Mouse (Mus musculus): ENCODE data around the gene Cntfr. TPM values are rescaled to one million over a fixed set of nuclear protein-coding genes. Genes with fewer than 3 reads are reported as not detected.

Gene Cntfr
- polyA plus RNA-seq, 1 experiment, result 3.0 TPM

- 26% methylated on average over 6 of the region's 6 CpGs for WGBS
- DNase-seq, result no peak
- Histone ChIP-seq H3K36me3 (ENCODE audit: control insufficient read depth, insufficient read depth, low read length) (no peaks in the 10 kb centered on the region), H3K27me3 (ENCODE audit: control insufficient read depth, insufficient read depth, low read length) (no peaks in the 10 kb centered on the region; the same call in 1 of the 2 replicates), H3K4me1 (replicated peaks; ENCODE audit: control insufficient read depth, insufficient read depth, low read length) (no peaks in the 10 kb centered on the region), H3K27ac (ENCODE audit: control insufficient read depth, insufficient read depth, low read length) (no peak overlapping the region), H3K4me3 (ENCODE audit: control insufficient read depth, insufficient read depth, low read length) (no peak overlapping the region)
- TF ChIP-seq CTCF (IDR thresholded peaks at IDR 0.05; ENCODE audit: borderline replicate concordance, control insufficient read depth, extremely low read depth, insufficient read depth, low read length, poor library complexity), result no peak
- no peak for TF ChIP-seq POLR2A (IDR thresholded peaks at IDR 0.05; ENCODE audit: control insufficient read depth, extremely low read depth, insufficient read depth, low read length, poor library complexity)
Observed at GRCm38 (mm10) chr4:41682789-41683188, 14.1 kb downstream of the Cntfr start.

GRCm38 (mm10) chr4:41681947-41682346, 14.9 kb downstream of the Cntfr start:
- no peak for DNase-seq
- Histone ChIP-seq H3K27ac (ENCODE audit: control insufficient read depth, insufficient read depth, low read length) (no peak overlapping the region), H3K36me3 (ENCODE audit: control insufficient read depth, insufficient read depth, low read length) (no peaks in the 10 kb centered on the region), H3K4me3 (ENCODE audit: control insufficient read depth, insufficient read depth, low read length) (no peak overlapping the region), H3K4me1 (replicated peaks; ENCODE audit: control insufficient read depth, insufficient read depth, low read length) (no peaks in the 10 kb centered on the region), H3K27me3 (ENCODE audit: control insufficient read depth, insufficient read depth, low read length) (no peaks in the 10 kb centered on the region; the same call in 1 of the 2 replicates)
- TF ChIP-seq POLR2A (IDR thresholded peaks at IDR 0.05; ENCODE audit: control insufficient read depth, extremely low read depth, insufficient read depth, low read length, poor library complexity), result no peak
- no peak for TF ChIP-seq CTCF (IDR thresholded peaks at IDR 0.05; ENCODE audit: borderline replicate concordance, control insufficient read depth, extremely low read depth, insufficient read depth, low read length, poor library complexity)
- WGBS, result 77% methylated on average over 10 of the region's 10 CpGs

GRCm38 (mm10) chr4:41681176-41681575, 15.7 kb downstream of the Cntfr start:
- Histone ChIP-seq H3K4me1 (replicated peaks; ENCODE audit: control insufficient read depth, insufficient read depth, low read length) (no peaks in the 10 kb centered on the region), H3K4me3 (ENCODE audit: control insufficient read depth, insufficient read depth, low read length) (no peak overlapping the region), H3K27me3 (ENCODE audit: control insufficient read depth, insufficient read depth, low read length) (no peaks in the 10 kb centered on the region; the same call in 1 of the 2 replicates), H3K27ac (ENCODE audit: control insufficient read depth, insufficient read depth, low read length) (no peak overlapping the region), H3K36me3 (ENCODE audit: control insufficient read depth, insufficient read depth, low read length) (no peaks in the 10 kb centered on the region)
- DNase-seq, result no peak
- TF ChIP-seq POLR2A (IDR thresholded peaks at IDR 0.05; ENCODE audit: control insufficient read depth, extremely low read depth, insufficient read depth, low read length, poor library complexity) (no peak), CTCF (IDR thresholded peaks at IDR 0.05; ENCODE audit: borderline replicate concordance, control insufficient read depth, extremely low read depth, insufficient read depth, low read length, poor library complexity) (no peak)
- 38% methylated on average over 4 of the region's 4 CpGs for WGBS

- no peak overlapping the region for H3K27ac ChIP-seq (ENCODE audit: control insufficient read depth, insufficient read depth, low read length)
- no peaks in the 10 kb centered on the region; the same call in 1 of the 2 replicates for H3K27me3 ChIP-seq (ENCODE audit: control insufficient read depth, insufficient read depth, low read length)
- H3K4me3 ChIP-seq (ENCODE audit: control insufficient read depth, insufficient read depth, low read length), result no peak overlapping the region
- no peaks in the 10 kb centered on the region for H3K4me1 ChIP-seq (replicated peaks; ENCODE audit: control insufficient read depth, insufficient read depth, low read length)
- 65% methylated on average over 2 of the region's 2 CpGs for WGBS
- no peak for DNase-seq
- H3K36me3 ChIP-seq (ENCODE audit: control insufficient read depth, insufficient read depth, low read length), result no peaks in the 10 kb centered on the region
- TF ChIP-seq CTCF (IDR thresholded peaks at IDR 0.05; ENCODE audit: borderline replicate concordance, control insufficient read depth, extremely low read depth, insufficient read depth, low read length, poor library complexity), result no peak
Observed at GRCm38 (mm10) chr4:41679291-41679690, 17.6 kb downstream of the Cntfr start.

GRCm38 (mm10) chr4:41678863-41679262, 18.0 kb downstream of the Cntfr start:
- no peak overlapping the region for H3K4me3 ChIP-seq (ENCODE audit: control insufficient read depth, insufficient read depth, low read length)
- DNase-seq, result no peak
- no peaks in the 10 kb centered on the region for H3K36me3 ChIP-seq (ENCODE audit: control insufficient read depth, insufficient read depth, low read length)
- no peak for TF ChIP-seq CTCF (IDR thresholded peaks at IDR 0.05; ENCODE audit: borderline replicate concordance, control insufficient read depth, extremely low read depth, insufficient read depth, low read length, poor library complexity)
- TF ChIP-seq POLR2A (IDR thresholded peaks at IDR 0.05; ENCODE audit: control insufficient read depth, extremely low read depth, insufficient read depth, low read length, poor library complexity), result no peak
- no peaks in the 10 kb centered on the region for H3K4me1 ChIP-seq (replicated peaks; ENCODE audit: control insufficient read depth, insufficient read depth, low read length)
- WGBS, result 90% methylated on average over 6 of the region's 6 CpGs
- no peak overlapping the region for H3K27ac ChIP-seq (ENCODE audit: control insufficient read depth, insufficient read depth, low read length)
- no peaks in the 10 kb centered on the region; the same call in 1 of the 2 replicates for H3K27me3 ChIP-seq (ENCODE audit: control insufficient read depth, insufficient read depth, low read length)

- Histone ChIP-seq H3K4me3 (ENCODE audit: control insufficient read depth, insufficient read depth, low read length) (no peak overlapping the region), H3K27me3 (ENCODE audit: control insufficient read depth, insufficient read depth, low read length) (no peaks in the 10 kb centered on the region), H3K27ac (ENCODE audit: control insufficient read depth, insufficient read depth, low read length) (no peak overlapping the region), H3K36me3 (ENCODE audit: control insufficient read depth, insufficient read depth, low read length) (no peaks in the 10 kb centered on the region), H3K4me1 (replicated peaks; ENCODE audit: control insufficient read depth, insufficient read depth, low read length) (no peaks in the 10 kb centered on the region)
- no peak for DNase-seq
- TF ChIP-seq CTCF (IDR thresholded peaks at IDR 0.05; ENCODE audit: borderline replicate concordance, control insufficient read depth, extremely low read depth, insufficient read depth, low read length, poor library complexity), result no peak
- no peak for TF ChIP-seq POLR2A (IDR thresholded peaks at IDR 0.05; ENCODE audit: control insufficient read depth, extremely low read depth, insufficient read depth, low read length, poor library complexity)
- 72% methylated on average over 13 of the region's 13 CpGs for whole genome bisulfite sequencing
Observed at GRCm38 (mm10) chr4:41677006-41677629, 19.8 kb downstream of the Cntfr start.

All from thymus, adult 2 months (tissue).